Mouse (Mus musculus) neural tube, embryonic 10.5 days (tissue): Measurements from ENCODE around the gene Zbtb24.
"Not testable (repeated sequence)": the region's sequence is repeated elsewhere in the genome, so short reads cannot be mapped to it uniquely, and the experiment has no call there.

ENCODE experiments used
- DNase-seq: peaks from one replicate; pipeline ENCODE4 v3.0.0-alpha.2; 2017; ENCODE audit warnings: low spot score; ENCODE audit errors: extremely low spot score

The Zbtb24 gene

GRCm38 (mm10) chr10:41450137-41450670, at the start of gene Zbtb24:
Gene Zbtb24, plus strand, starts transcription at chr10:41450383.
- DNase-seq = peak; percentile 97

GRCm38 (mm10) chr10:41401097-41401496, 49.1 kb upstream of the Zbtb24 start:
- DNase-seq = no peak

GRCm38 (mm10) chr10:41403364-41403763, 46.8 kb upstream of the Zbtb24 start:
- no peak for DNase-seq

DNA sequence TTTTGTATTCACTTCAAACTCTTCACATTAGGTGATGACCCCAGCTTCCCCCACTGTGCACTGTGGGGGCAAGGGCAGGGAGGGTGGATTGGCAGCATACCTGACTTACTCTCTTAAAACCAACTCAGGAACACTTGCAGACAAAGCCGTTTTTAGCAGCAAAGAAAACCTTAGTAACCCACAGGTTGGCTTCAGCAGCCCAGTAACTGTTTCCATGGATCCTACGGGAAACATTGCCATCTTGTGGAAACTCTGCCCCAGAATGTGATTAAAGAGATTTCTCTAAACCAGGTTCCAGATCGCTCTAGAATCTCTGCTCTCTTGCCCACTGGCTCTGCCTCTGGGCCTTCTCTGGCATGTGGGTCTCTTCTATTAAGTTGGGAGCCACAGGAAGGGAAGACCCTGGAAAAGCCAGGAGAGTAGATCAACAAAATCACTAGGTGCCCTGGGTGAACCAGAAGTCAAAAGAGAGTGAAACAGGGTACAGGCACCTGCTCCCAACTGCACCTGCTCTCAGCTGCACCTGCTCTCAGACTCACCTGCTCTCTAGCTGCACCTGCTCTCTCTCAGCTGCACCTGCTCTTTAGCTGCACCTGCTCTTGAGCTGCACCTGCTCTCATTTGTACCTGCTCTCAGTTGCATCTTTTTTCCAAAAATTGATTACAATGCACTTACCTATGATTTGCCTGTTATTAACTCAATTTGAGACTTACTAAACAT, 46.1 kb upstream of the Zbtb24 start:
- no peak for DNase-seq

DNA sequence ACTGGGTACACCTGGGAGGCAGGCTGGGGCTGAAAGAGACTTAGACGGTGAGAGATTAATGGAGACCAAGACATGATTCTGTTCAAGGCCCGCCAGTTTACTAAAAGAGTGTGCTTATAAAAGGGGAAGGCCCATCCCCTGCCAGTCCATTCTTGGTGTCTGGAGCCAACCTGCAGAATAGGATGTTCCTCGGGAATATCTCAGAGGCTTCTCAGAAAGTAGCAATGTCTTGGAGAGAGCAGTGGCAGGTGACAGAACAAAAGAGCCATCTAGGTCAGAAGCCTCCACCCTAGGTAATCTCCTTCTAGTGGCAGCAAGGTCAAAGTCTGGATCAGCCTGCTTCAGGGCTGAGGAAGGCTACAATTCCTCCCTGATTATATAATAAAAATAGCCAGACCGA, 40.0 kb upstream of the Zbtb24 start:
- not testable (repeated sequence) for DNase-seq

- not testable (repeated sequence) for DNase-seq
These were observed 39.4 kb upstream of the Zbtb24 start for GRCm38 (mm10) chr10:41410821-41411220.

DNA sequence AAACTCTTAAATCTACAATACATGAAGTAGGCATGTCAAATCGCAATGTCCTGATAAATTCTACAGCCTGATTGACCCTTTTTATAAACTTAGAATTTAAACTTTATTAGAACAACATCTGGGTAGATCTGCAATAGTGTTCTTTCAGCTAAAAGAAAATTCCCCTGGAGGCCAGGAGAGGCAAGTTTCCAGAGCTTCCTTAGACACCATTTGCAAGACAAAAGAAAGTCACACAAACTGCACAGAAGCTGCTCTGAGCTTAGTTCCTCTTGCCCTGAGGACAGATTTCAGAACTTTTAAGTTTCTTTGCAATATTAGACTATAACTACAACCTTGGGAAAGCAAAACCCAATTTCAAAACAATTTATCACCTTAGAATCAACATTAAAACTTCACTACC, 36.7 kb upstream of the Zbtb24 start:
- DNase-seq = not testable (repeated sequence)

DNA sequence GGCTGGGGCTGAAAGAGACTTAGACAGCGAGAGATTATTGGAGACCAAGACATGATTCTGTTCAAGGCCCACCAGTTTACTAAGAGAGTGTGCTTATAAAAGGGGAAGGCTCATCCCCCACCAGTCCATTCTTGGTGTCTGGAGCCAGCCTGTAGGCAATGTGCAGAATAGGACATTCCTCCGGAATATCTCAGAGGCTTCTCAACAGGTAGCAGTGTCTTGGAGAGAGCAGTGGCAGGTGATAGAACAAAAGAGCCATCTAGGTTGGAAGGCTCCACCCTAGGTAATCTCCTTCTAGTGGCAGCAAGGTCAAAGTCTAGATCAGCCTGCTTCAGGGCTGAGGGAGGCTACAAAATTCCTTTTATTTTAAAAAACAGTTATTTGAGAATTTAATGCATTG, 34.8 kb upstream of the Zbtb24 start:
- DNase-seq = not testable (repeated sequence)

GRCm38 (mm10) chr10:41420496-41421200, 29.5 kb upstream of the Zbtb24 start:
- no peak for DNase-seq

DNA sequence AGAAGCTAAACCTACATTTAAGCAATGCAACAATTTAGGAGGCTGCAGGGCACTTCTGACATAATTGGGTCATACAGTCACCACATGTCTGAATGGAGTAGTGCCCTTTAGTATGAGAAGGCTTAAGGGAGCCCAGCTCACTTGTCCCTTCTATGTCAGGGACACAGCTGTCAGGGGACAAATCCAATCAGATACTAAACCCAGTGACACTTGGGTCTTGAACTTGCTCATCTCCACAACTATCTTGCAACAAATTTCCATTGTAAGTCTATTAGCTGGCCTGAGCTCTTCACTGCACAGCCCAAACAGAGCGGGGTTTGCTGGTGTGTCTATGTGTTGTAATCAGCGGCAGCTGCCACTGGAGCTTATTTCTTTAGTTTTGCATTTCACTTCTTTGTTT, 26.5 kb upstream of the Zbtb24 start:
- DNase-seq = no peak

GRCm38 (mm10) chr10:41426368-41426767, 23.8 kb upstream of the Zbtb24 start:
- DNase-seq = no peak

- DNase-seq = peak; percentile 30
These were observed 15.6 kb upstream of the Zbtb24 start for GRCm38 (mm10) chr10:41434624-41435023.

DNA sequence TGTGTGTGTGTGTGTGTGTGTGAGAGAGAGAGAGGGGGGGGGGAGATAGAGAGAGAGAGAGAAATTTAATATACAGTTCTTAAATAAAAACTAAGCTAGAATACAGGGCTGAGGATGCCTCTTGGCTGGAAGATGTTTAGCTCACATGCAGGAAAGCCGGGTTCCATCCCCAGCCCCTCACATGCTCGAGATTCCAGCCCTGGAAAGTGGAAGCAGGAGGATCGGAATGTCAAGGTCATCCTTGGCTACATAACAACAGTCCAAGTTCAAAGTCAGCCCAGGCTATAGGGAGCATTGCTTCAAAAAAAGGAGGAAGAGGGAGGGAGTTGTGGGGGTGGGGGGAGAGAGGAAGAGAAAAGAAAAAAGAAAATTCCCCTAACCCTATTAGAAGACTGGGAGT, 15.0 kb upstream of the Zbtb24 start:
- no peak for DNase-seq

GRCm38 (mm10) chr10:41448216-41448615, 2.0 kb upstream of the Zbtb24 start:
- no peak for DNase-seq

DNA sequence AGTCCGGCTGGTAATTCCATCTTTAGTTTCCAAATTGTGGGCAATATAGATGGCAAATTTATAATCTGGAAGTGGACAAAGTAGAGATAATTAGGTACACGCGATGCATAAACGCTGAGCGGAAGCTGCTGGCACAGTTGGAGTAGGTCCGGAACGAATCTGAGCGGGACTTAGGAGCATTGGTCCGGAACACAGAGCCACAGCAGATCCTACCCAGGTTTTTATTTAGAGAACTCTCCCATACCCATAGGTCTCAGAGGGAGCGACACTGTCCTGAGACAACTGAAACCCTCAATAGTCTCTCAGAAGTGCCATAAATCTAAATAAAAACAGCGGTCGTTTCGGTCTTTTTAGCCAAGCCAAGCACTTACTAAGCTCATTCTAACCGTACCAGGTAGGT, 499 bp upstream of the Zbtb24 start:
- no peak for DNase-seq

GRCm38 (mm10) chr10:41450780-41451522, 768 bp downstream of the Zbtb24 start:
- DNase-seq = no peak

GRCm38 (mm10) chr10:41451656-41452055, 1.5 kb downstream of the Zbtb24 start:
- no peak for DNase-seq

DNA sequence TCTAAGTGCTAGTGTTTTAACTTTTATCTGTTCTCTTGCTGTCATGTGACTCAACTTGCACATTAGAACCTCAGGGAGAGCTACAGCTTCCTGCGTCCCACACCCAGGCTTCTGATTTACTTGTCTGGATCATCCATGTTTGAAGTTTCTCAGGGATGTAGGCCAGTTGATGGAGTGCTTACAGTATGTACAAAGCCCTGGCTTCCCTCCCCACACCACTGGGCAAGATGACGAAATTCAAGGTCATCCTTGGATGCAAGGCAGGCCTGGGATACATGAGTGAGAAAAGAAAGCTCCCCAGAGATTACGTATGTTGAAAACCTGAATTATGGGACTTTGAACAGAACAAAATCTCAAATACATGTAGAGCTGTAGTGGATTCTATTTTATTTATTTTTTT, 2.6 kb downstream of the Zbtb24 start:
- DNase-seq = no peak

DNA sequence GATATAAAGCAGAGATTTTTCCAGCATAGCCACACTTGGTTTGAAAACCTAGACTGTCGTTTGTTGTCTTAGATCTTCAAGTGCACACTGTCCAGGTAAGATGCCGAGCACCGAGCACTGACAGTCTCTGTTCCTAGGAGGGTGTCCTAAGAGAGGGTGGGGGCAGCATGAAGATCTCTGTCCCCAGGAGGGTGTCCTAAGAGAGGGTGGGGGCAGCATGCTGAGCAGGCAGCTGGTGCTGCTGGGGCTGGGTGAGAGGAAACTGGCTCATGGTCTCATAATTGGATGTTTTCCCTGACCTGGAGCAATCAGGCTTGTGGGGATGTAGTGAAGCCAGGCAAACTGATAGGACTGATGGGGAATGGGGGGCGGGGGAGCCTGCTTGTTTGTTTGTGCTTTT, 9.8 kb downstream of the Zbtb24 start:
- DNase-seq = no peak

DNA sequence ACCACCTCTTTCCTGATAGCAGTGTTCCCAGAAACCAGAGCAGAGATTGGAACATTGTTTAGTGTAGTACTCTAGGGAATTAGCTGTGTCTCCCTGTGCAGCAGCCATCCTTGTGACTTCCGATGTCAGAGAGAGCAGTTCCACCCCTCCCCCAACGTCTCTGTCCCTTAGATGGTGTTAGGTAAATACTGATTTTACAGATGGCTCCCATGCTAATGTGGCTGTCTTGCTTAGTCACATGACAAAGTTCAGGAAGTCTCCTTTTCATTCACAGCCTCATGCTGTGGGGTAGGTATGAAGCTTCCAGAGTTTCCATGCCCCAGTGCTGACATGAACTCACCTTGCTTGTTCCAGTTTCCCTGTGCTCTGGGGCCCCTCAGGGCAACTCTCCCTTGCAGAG, 10.3 kb downstream of the Zbtb24 start:
- no peak for DNase-seq

GRCm38 (mm10) chr10:41461057-41461722, 11.0 kb downstream of the Zbtb24 start:
- DNase-seq = no peak
